Mouse (Mus musculus) embryonic facial prominence, embryonic 12.5 days (tissue): ENCODE results near the gene Hmx1. TPM values are rescaled to one million over a fixed set of nuclear protein-coding genes. Genes with fewer than 3 reads are reported as not detected.
A peak's percentile ranks its signal among the peaks of the same experiment; 100 is the strongest.

Source experiments
- ATAC-seq: fragments of 200-750 bp; cut with Nextera tagmentation; 2 replicates; pipeline ENCODE4 v1.8.0; 2017; ENCODE audit not compliant: insufficient number of reproducible peaks, insufficient read depth, low FRiP score, low TSS enrichment
- H3K27ac ChIP-seq: fragments of 300-500 bp; sonication (generic); 2 replicates; pipeline ENCODE4 v1.5.1; 2016; ENCODE audit warnings: mild to moderate bottlenecking
- H3K27me3 ChIP-seq: fragments of 300-500 bp; sonication (generic); 2 replicates; pipeline ENCODE4 v1.6.1; 2016; ENCODE audit warnings: mild to moderate bottlenecking, moderate library complexity
- H3K36me3 ChIP-seq: fragments of 300-500 bp; sonication (generic); 2 replicates; pipeline ENCODE4 v1.6.1; 2016; ENCODE audit warnings: mild to moderate bottlenecking
- H3K4me1 ChIP-seq: fragments of 300-500 bp; sonication (generic); 2 replicates; pipeline ENCODE4 v1.6.1; 2016
- H3K4me2 ChIP-seq: fragments of 300-500 bp; sonication (generic); replicated peaks from 2 replicates; pipeline ENCODE4 v1.6.1; 2016; ENCODE audit warnings: mild to moderate bottlenecking, moderate library complexity
- H3K4me3 ChIP-seq: fragments of 300-500 bp; sonication (generic); 2 replicates; pipeline ENCODE4 v1.5.1; 2016; ENCODE audit warnings: mild to moderate bottlenecking
- H3K9ac ChIP-seq: fragments of 300-500 bp; sonication (generic); 2 replicates; pipeline ENCODE4 v1.6.1; 2016; ENCODE audit warnings: mild to moderate bottlenecking, moderate library complexity
- H3K9me3 ChIP-seq: fragments of 300-500 bp; sonication (generic); 2 replicates; pipeline ENCODE4 v1.6.1; 2016; ENCODE audit warnings: mild to moderate bottlenecking, moderate library complexity
- WGBS: fragments of 180-500 bp; shearing (Covaris S2); methylation state at CpG from one replicate; pipeline ENCODE4 v1.1.7; 2016; 5-methylcytosine and 5-hydroxymethylcytosine counted together
- polyA plus RNA-seq: library from polyadenylated mRNA; unstranded; fragments of >200 nt; fragmentation: Nextera tagmentation; extraction: Ambion mirVana; gene quantifications from 2 replicates; pipeline ENCODE4 v1.2.1, GENCODE M21; 2016

Gene Hmx1
- polyA plus RNA-seq, 1 experiment from 2014 or later, result 17.3 TPM

- Histone ChIP-seq H3K4me2 (peak overlapping the region; percentile 32), H3K4me3 (peak overlapping the region; percentile 21)
Measured at GRCm38 (mm10) chr5:35399704-35400320, 10.9 kb downstream of the Hmx1 start.

GRCm38 (mm10) chr5:35401240-35401639 is 12.3 kb downstream of the Hmx1 start:
- Histone ChIP-seq H3K9me3 (no peaks in the 10 kb centered on the region), H3K9ac (no peak overlapping the region), H3K4me1 (peaks cover 14% of the 10 kb centered on the region), H3K36me3 (no peaks in the 10 kb centered on the region), H3K4me2 (no peak overlapping the region), H3K27ac (no peak overlapping the region), H3K27me3 (peaks cover 94% of the 10 kb centered on the region), H3K4me3 (no peak overlapping the region)
- no peak for ATAC-seq
- WGBS, result 6% methylated on average over 8 of the region's 8 CpGs

More at GRCm38 (mm10) chr5:35399704-35400320, 10.9 kb downstream of the Hmx1 start:
- peak overlapping the region; percentile 12; the same call in 1 of the 2 replicates for H3K9ac ChIP-seq
- no peaks in the 10 kb centered on the region for H3K9me3 ChIP-seq
- ATAC-seq, result no peak
- H3K27ac ChIP-seq, result no peak overlapping the region
- H3K36me3 ChIP-seq, result no peaks in the 10 kb centered on the region
- 2% methylated on average over 48 of the region's 48 CpGs for WGBS
- H3K27me3 ChIP-seq, result peaks cover 93% of the 10 kb centered on the region
- peaks cover 14% of the 10 kb centered on the region for H3K4me1 ChIP-seq

- WGBS, result 31% methylated on average over 9 of the region's 9 CpGs
- Histone ChIP-seq H3K9me3 (no peaks in the 10 kb centered on the region), H3K27ac (no peak overlapping the region), H3K9ac (no peak overlapping the region), H3K36me3 (no peaks in the 10 kb centered on the region), H3K4me2 (no peak overlapping the region), H3K4me3 (no peak overlapping the region), H3K4me1 (peaks cover 5% of the 10 kb centered on the region), H3K27me3 (peaks cover 61% of the 10 kb centered on the region)
- ATAC-seq, result no peak
Measured at GRCm38 (mm10) chr5:35407411-35407930, 18.6 kb downstream of the Hmx1 start.

GRCm38 (mm10) chr5:35411028-35411427 is 22.1 kb downstream of the Hmx1 start:
- 70% methylated on average over 10 of the region's 10 CpGs for WGBS
- Histone ChIP-seq H3K27me3 (peaks cover 56% of the 10 kb centered on the region), H3K27ac (no peak overlapping the region), H3K4me2 (no peak overlapping the region), H3K36me3 (no peaks in the 10 kb centered on the region), H3K4me3 (no peak overlapping the region), H3K9me3 (no peaks in the 10 kb centered on the region), H3K4me1 (peaks cover 18% of the 10 kb centered on the region), H3K9ac (no peak overlapping the region)
- ATAC-seq, result no peak

- peak; percentile 59; the same call in 1 of the 2 replicates for ATAC-seq
- Histone ChIP-seq H3K9me3 (no peaks in the 10 kb centered on the region), H3K4me2 (peak overlapping the region; percentile 24; the same call in 1 of the 2 replicates), H3K36me3 (no peaks in the 10 kb centered on the region), H3K9ac (no peak overlapping the region), H3K27me3 (peaks cover 47% of the 10 kb centered on the region), H3K4me3 (no peak overlapping the region), H3K27ac (no peak overlapping the region), H3K4me1 (peaks cover 18% of the 10 kb centered on the region)
- WGBS, result 10% methylated on average over 12 of the region's 12 CpGs
Measured at GRCm38 (mm10) chr5:35412833-35413232, 23.9 kb downstream of the Hmx1 start.

- no peak for ATAC-seq
- no peaks in the 10 kb centered on the region for H3K9me3 ChIP-seq
- H3K9ac ChIP-seq, result no peak overlapping the region
- no peak overlapping the region for H3K4me2 ChIP-seq
- WGBS, result 17% methylated on average over 7 of the region's 7 CpGs
- no peaks in the 10 kb centered on the region for H3K36me3 ChIP-seq
- peaks cover 32% of the 10 kb centered on the region for H3K27me3 ChIP-seq
- peaks cover 11% of the 10 kb centered on the region for H3K4me1 ChIP-seq
- H3K27ac ChIP-seq, result no peak overlapping the region
- no peak overlapping the region for H3K4me3 ChIP-seq
Measured at GRCm38 (mm10) chr5:35417707-35418106, 28.8 kb downstream of the Hmx1 start.

- WGBS, result 75% methylated on average over 4 of the region's 4 CpGs
- H3K9me3 ChIP-seq, result no peaks in the 10 kb centered on the region
- H3K36me3 ChIP-seq, result no peaks in the 10 kb centered on the region
Measured at GRCm38 (mm10) chr5:35421622-35422021, 32.7 kb downstream of the Hmx1 start.

GRCm38 (mm10) chr5:35425218-35425617 is 36.3 kb downstream of the Hmx1 start:
- Histone ChIP-seq H3K4me3 (no peak overlapping the region), H3K27me3 (0 out of 2 replicates have a peak, but pooled peaks cover 2% of the 10 kb centered on the region), H3K36me3 (no peaks in the 10 kb centered on the region), H3K4me2 (no peak overlapping the region), H3K9ac (no peak overlapping the region), H3K9me3 (no peaks in the 10 kb centered on the region), H3K4me1 (0 out of 2 replicates have a peak, but pooled peaks cover 6% of the 10 kb centered on the region), H3K27ac (no peak overlapping the region)
- 15% methylated on average over 11 of the region's 11 CpGs for WGBS
- 0 out of 2 replicates have a peak, but pooled peaks have one; percentile 45 for ATAC-seq

More at GRCm38 (mm10) chr5:35421622-35422021, 32.7 kb downstream of the Hmx1 start:
- H3K27ac ChIP-seq, result no peak overlapping the region
- H3K4me2 ChIP-seq, result no peak overlapping the region
- 0 out of 2 replicates have a peak, but pooled peaks cover 6% of the 10 kb centered on the region for H3K4me1 ChIP-seq
- no peak overlapping the region for H3K4me3 ChIP-seq
- no peak overlapping the region for H3K9ac ChIP-seq
- no peaks in the 10 kb centered on the region for H3K27me3 ChIP-seq
- no peak for ATAC-seq

- H3K27ac ChIP-seq, result no peak overlapping the region
- H3K4me2 ChIP-seq, result no peak overlapping the region
- no peaks in the 10 kb centered on the region for H3K9me3 ChIP-seq
- H3K9ac ChIP-seq, result no peak overlapping the region
- 0 out of 2 replicates have a peak, but pooled peaks cover 6% of the 10 kb centered on the region for H3K4me1 ChIP-seq
- H3K4me3 ChIP-seq, result no peak overlapping the region
- 68% methylated on average over 6 of the region's 6 CpGs for WGBS
- ATAC-seq, result no peak
- H3K36me3 ChIP-seq, result no peaks in the 10 kb centered on the region
- peaks cover 5% of the 10 kb centered on the region; the same call in 1 of the 2 replicates for H3K27me3 ChIP-seq
Measured at GRCm38 (mm10) chr5:35427901-35428300, 39.0 kb downstream of the Hmx1 start.

GRCm38 (mm10) chr5:35428421-35428820 is 39.5 kb downstream of the Hmx1 start:
- H3K9ac ChIP-seq, result no peak overlapping the region
- WGBS, result 88% methylated on average over 6 of the region's 6 CpGs
- H3K36me3 ChIP-seq, result no peaks in the 10 kb centered on the region
- H3K4me2 ChIP-seq, result no peak overlapping the region
- H3K4me3 ChIP-seq, result no peak overlapping the region
- H3K4me1 ChIP-seq, result 0 out of 2 replicates have a peak, but pooled peaks cover 6% of the 10 kb centered on the region
- no peak for ATAC-seq
- H3K27ac ChIP-seq, result no peak overlapping the region
- no peaks in the 10 kb centered on the region for H3K9me3 ChIP-seq
- peaks cover 5% of the 10 kb centered on the region; the same call in 1 of the 2 replicates for H3K27me3 ChIP-seq

- H3K9ac ChIP-seq, result no peak overlapping the region
- no peak overlapping the region for H3K4me3 ChIP-seq
- WGBS, result 78% methylated on average over 6 of the region's 6 CpGs
- no peak overlapping the region for H3K27ac ChIP-seq
- no peaks in the 10 kb centered on the region for H3K36me3 ChIP-seq
- H3K4me2 ChIP-seq, result no peak overlapping the region
- H3K27me3 ChIP-seq, result peaks cover 5% of the 10 kb centered on the region; the same call in 1 of the 2 replicates
- no peaks in the 10 kb centered on the region for H3K9me3 ChIP-seq
- no peaks in the 10 kb centered on the region for H3K4me1 ChIP-seq
- ATAC-seq, result no peak
Measured at GRCm38 (mm10) chr5:35432098-35432497, 43.2 kb downstream of the Hmx1 start.

- Histone ChIP-seq H3K27me3 (peaks cover 5% of the 10 kb centered on the region; the same call in 1 of the 2 replicates), H3K4me3 (no peak overlapping the region), H3K9ac (no peak overlapping the region), H3K36me3 (no peaks in the 10 kb centered on the region), H3K27ac (no peak overlapping the region), H3K4me2 (no peak overlapping the region), H3K9me3 (peaks cover 6% of the 10 kb centered on the region), H3K4me1 (no peaks in the 10 kb centered on the region)
- 36% methylated on average over 5 of the region's 5 CpGs for WGBS
- ATAC-seq, result no peak
Measured at GRCm38 (mm10) chr5:35434038-35434437, 45.1 kb downstream of the Hmx1 start.
